Mouse (Mus musculus): ENCODE data around the gene Zfp978. TPM values are rescaled to one million over a fixed set of nuclear protein-coding genes. Genes with fewer than 3 reads are reported as not detected.
"Not testable (repeated sequence)": the region's sequence is repeated elsewhere in the genome, so short reads cannot be mapped to it uniquely, and the experiment has no call there.

Gene Zfp978
- polyA plus RNA-seq, 1 experiment from 2014 or later, result 0.22 TPM

DNA sequence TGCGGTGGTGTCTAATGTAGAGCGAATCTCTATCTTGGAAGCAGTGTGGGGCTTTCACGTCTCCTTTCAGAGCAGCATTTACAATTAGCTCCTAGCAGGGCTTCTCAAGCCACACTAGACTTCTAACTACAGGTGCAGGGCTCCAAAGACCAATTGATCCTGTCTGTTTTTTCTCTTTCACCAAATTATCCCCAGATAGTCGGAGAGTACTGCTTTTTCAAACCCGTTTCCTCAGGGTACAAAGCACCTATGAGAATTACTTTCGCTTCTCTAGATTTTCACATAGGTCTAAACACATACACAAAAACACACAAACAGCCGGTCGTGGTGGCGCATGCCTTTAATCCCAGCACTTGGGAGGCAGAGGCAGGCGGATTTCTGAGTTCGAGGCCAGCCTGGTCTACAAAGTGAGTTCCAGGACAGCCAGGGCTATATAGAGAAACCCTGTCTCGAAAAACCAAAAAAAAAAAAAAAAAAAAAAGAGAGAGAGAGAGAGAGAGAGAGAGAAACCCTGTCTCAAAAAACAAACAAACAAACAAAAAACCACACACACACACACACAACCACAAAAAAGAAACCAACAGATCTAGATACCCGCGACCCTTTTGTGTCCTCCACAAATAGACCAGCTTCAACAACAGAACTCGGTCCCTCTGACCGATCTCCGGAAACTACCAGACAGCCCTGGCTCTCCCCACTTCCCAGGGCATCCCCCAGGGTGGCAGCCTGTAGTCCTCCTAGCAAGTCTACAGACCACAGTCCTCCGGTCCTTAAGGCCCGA is 12.0 kb upstream of the Zfp978 start:
- not testable (repeated sequence) for DNase-seq (ENCODE audit: low spot score); H3K9ac ChIP-seq (ENCODE audit: low read depth, low read length)
- 0 out of 2 replicates have a peak, but pooled peaks have one; percentile 43 for ATAC-seq (ENCODE audit: low FRiP score)

DNA sequence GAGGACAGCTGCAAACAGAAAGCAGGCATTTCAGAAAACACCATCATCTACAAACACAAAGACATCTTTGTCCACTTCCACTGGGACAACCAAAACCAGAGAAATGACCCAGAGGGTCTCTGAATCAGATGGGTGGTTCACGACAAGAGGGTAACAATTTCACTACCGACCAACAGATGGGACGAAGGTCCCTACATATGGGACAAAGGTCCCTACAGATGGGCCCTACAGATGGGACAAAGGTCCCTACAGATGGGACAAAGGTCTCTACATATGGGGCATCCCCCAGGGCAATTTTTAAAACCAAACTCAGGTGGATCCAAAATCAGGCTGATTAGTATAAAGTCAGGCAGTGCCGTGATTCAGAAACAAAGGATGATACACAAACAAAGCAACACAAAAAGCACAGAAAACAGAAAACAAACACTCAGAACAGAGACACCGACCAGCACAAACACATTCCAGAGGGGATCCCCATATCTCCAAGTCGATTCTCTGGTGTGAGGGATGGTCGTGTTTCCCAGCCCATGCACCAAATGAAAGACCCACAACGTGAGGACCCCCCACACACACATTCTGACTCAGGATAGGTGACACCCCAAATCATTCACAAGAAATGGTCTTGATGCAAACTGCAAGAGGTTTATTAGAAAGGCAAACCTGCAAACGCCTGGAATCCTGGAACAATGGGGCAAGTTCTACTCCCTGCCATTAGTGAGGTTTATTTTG is 11.3 kb upstream of the Zfp978 start:
- H3K9ac ChIP-seq (ENCODE audit: low read depth, low read length); H3K4me3 ChIP-seq (ENCODE audit: low read depth, low read length); H3K27ac ChIP-seq (ENCODE audit: low read depth, low read length); ATAC-seq (ENCODE audit: low FRiP score); H3K4me1 ChIP-seq (replicated peaks; ENCODE audit: control insufficient read depth, insufficient read depth, low read length); H3K4me2 ChIP-seq (replicated peaks; ENCODE audit: low read depth, low read length); H3K36me3 ChIP-seq (ENCODE audit: control insufficient read depth, insufficient read depth, low read length); DNase-seq (ENCODE audit: low spot score); H3K27me3 ChIP-seq (ENCODE audit: control insufficient read depth, insufficient read depth, low read length): not testable (repeated sequence)
- peaks cover 37% of the 10 kb centered on the region for H3K9me3 ChIP-seq (ENCODE audit: control insufficient read depth, low read length)
- WGBS, result 86% methylated on average over 9 of the region's 9 CpGs

More for the DNA sequence above, 12.0 kb upstream of the Zfp978 start:
- not testable (repeated sequence) for H3K4me3 ChIP-seq (ENCODE audit: low read depth, low read length); H3K36me3 ChIP-seq (ENCODE audit: control insufficient read depth, insufficient read depth, low read length); H3K4me2 ChIP-seq (replicated peaks; ENCODE audit: low read depth, low read length); H3K4me1 ChIP-seq (replicated peaks; ENCODE audit: control insufficient read depth, insufficient read depth, low read length); H3K27ac ChIP-seq (ENCODE audit: low read depth, low read length); H3K27me3 ChIP-seq (ENCODE audit: control insufficient read depth, insufficient read depth, low read length)
- H3K9me3 ChIP-seq (ENCODE audit: control insufficient read depth, low read length), result peaks cover 37% of the 10 kb centered on the region
- 93% methylated on average over 18 of the region's 19 CpGs for WGBS

- not testable (repeated sequence) for H3K9ac ChIP-seq (ENCODE audit: low read depth, low read length); H3K27me3 ChIP-seq (ENCODE audit: control insufficient read depth, insufficient read depth, low read length); DNase-seq (ENCODE audit: low spot score); H3K27ac ChIP-seq (ENCODE audit: low read depth, low read length); H3K4me2 ChIP-seq (replicated peaks; ENCODE audit: low read depth, low read length); H3K36me3 ChIP-seq (ENCODE audit: control insufficient read depth, insufficient read depth, low read length); H3K4me3 ChIP-seq (ENCODE audit: low read depth, low read length); H3K4me1 ChIP-seq (replicated peaks; ENCODE audit: control insufficient read depth, insufficient read depth, low read length)
- 0 out of 2 replicates have a peak, but pooled peaks have one; percentile 61 for ATAC-seq (ENCODE audit: low FRiP score)
- H3K9me3 ChIP-seq (ENCODE audit: control insufficient read depth, low read length), result peaks cover 37% of the 10 kb centered on the region
- 88% methylated on average over 2 of the region's 2 CpGs for WGBS
These were observed 10.6 kb upstream of the Zfp978 start for GRCm38 (mm10) chr4:147350541-147350940.

- not testable (repeated sequence) for H3K27me3 ChIP-seq (ENCODE audit: control insufficient read depth, insufficient read depth, low read length); H3K9ac ChIP-seq (ENCODE audit: low read depth, low read length); H3K4me3 ChIP-seq (ENCODE audit: low read depth, low read length); DNase-seq (ENCODE audit: low spot score); H3K27ac ChIP-seq (ENCODE audit: low read depth, low read length); H3K4me2 ChIP-seq (replicated peaks; ENCODE audit: low read depth, low read length); H3K36me3 ChIP-seq (ENCODE audit: control insufficient read depth, insufficient read depth, low read length); ATAC-seq (ENCODE audit: low FRiP score); H3K4me1 ChIP-seq (replicated peaks; ENCODE audit: control insufficient read depth, insufficient read depth, low read length)
- peaks cover 36% of the 10 kb centered on the region for H3K9me3 ChIP-seq (ENCODE audit: control insufficient read depth, low read length)
- WGBS, result 87% methylated on average over 9 of the region's 13 CpGs
These were observed 9.6 kb upstream of the Zfp978 start for GRCm38 (mm10) chr4:147351376-147351980.

DNA sequence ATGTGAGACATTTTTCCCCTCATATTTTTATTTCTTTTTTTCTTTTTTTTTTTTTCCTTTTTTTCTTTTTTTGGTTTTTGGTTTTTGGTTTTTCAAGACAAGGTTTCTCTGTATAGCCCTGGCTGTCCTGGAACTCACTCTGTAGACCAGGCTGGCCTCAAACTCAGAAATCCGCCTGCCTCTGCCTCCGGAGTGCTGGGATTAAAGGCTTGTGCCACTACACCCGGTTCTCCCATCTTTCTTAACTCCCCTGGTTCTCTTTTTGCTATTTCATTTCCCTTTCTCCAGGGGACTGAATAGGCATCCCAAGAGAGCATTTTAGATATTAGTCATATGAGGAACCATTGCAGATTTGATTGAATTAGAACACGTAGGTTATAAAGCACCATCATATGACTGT is 7.5 kb upstream of the Zfp978 start:
- H3K36me3 ChIP-seq (ENCODE audit: control insufficient read depth, insufficient read depth, low read length); H3K9ac ChIP-seq (ENCODE audit: low read depth, low read length); H3K4me2 ChIP-seq (replicated peaks; ENCODE audit: low read depth, low read length); H3K4me1 ChIP-seq (replicated peaks; ENCODE audit: control insufficient read depth, insufficient read depth, low read length); H3K4me3 ChIP-seq (ENCODE audit: low read depth, low read length); H3K27ac ChIP-seq (ENCODE audit: low read depth, low read length); H3K27me3 ChIP-seq (ENCODE audit: control insufficient read depth, insufficient read depth, low read length); ATAC-seq (ENCODE audit: low FRiP score); DNase-seq (ENCODE audit: low spot score): not testable (repeated sequence)
- 84% methylated on average over 4 of the region's 4 CpGs for WGBS
- peaks cover 25% of the 10 kb centered on the region for H3K9me3 ChIP-seq (ENCODE audit: control insufficient read depth, low read length)

DNA sequence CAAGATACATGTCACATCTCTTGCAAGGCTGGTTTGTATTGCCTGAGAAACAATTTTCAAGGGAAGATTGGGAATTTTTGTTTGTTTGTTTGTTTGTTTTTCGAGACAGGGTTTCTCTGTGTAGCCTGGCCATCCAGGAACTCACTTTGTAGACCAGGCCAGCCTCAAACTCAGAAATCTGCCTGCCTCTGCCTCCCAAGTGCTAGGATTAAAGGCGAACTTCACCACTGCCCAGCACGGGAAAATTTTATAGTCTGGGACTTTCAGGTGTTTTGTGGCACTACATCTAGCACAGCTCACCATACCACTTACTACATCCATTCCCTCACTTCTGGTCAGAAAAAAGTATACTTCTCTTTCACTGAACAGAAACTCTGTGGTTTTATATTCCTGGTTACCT is 5.1 kb upstream of the Zfp978 start:
- ATAC-seq (ENCODE audit: low FRiP score); DNase-seq (ENCODE audit: low spot score); H3K9me3 ChIP-seq (ENCODE audit: control insufficient read depth, low read length); H3K4me1 ChIP-seq (replicated peaks; ENCODE audit: control insufficient read depth, insufficient read depth, low read length); H3K36me3 ChIP-seq (ENCODE audit: control insufficient read depth, insufficient read depth, low read length); H3K4me2 ChIP-seq (replicated peaks; ENCODE audit: low read depth, low read length); H3K4me3 ChIP-seq (ENCODE audit: low read depth, low read length); H3K27ac ChIP-seq (ENCODE audit: low read depth, low read length); H3K9ac ChIP-seq (ENCODE audit: low read depth, low read length); H3K27me3 ChIP-seq (ENCODE audit: control insufficient read depth, insufficient read depth, low read length): not testable (repeated sequence)
- no CpG with 5 or more reads among the region's 3 CpGs for WGBS

- not testable (repeated sequence) for H3K4me2 ChIP-seq (replicated peaks; ENCODE audit: low read depth, low read length); H3K4me1 ChIP-seq (replicated peaks; ENCODE audit: control insufficient read depth, insufficient read depth, low read length); H3K9me3 ChIP-seq (ENCODE audit: control insufficient read depth, low read length); DNase-seq (ENCODE audit: low spot score); H3K27me3 ChIP-seq (ENCODE audit: control insufficient read depth, insufficient read depth, low read length); H3K27ac ChIP-seq (ENCODE audit: low read depth, low read length); H3K9ac ChIP-seq (ENCODE audit: low read depth, low read length); H3K36me3 ChIP-seq (ENCODE audit: control insufficient read depth, insufficient read depth, low read length); H3K4me3 ChIP-seq (ENCODE audit: low read depth, low read length)
- no CpG with 5 or more reads among the region's 2 CpGs for WGBS
- ATAC-seq (ENCODE audit: low FRiP score), result 0 out of 2 replicates have a peak, but pooled peaks have one; percentile 68
These were observed 3.9 kb upstream of the Zfp978 start for GRCm38 (mm10) chr4:147357195-147357594.

GRCm38 (mm10) chr4:147361872-147362271 is 769 bp downstream of the Zfp978 start:
- not testable (repeated sequence) for H3K4me2 ChIP-seq (replicated peaks; ENCODE audit: low read depth, low read length); H3K36me3 ChIP-seq (ENCODE audit: control insufficient read depth, insufficient read depth, low read length); H3K4me1 ChIP-seq (replicated peaks; ENCODE audit: control insufficient read depth, insufficient read depth, low read length); H3K9me3 ChIP-seq (ENCODE audit: control insufficient read depth, low read length); H3K4me3 ChIP-seq (ENCODE audit: low read depth, low read length); H3K27ac ChIP-seq (ENCODE audit: low read depth, low read length); H3K27me3 ChIP-seq (ENCODE audit: control insufficient read depth, insufficient read depth, low read length); DNase-seq (ENCODE audit: low spot score); H3K9ac ChIP-seq (ENCODE audit: low read depth, low read length)
- no CpG with 5 or more reads among the region's 1 CpGs for WGBS
- ATAC-seq (ENCODE audit: low FRiP score), result peak; percentile 65; the same call in 1 of the 2 replicates

Measured in hindbrain, embryonic 11.5 days (tissue).